8 mouse cellular contexts compared by ENCODE assay signal in the genomic region with DNA sequence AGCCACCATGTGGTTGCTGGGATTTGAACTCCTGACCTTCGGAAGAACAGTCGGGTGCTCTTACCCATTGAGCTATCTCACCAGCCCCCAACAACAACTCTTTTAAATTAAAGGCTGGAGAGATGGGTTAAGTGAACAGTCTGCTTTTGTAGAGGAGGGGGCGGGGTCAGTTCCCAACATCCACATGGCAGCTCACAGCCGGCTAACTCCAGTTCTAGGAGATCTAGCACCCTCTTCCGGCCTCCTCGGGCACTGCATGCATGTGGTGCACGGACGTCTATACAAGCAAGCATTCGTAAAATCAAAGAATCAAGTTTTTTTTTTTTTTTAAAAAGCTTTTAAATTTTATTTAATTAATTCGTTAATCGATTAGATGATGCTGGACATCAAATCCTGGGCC. TPM values are rescaled to one million over a fixed set of nuclear protein-coding genes. Genes with fewer than 3 reads are reported as not detected.
DNase-seq lines count a peak whose midpoint lies in the region; TF ChIP-seq lines count a peak whose summit lies in the region.
"Had no signal": no experiment of that assay in that cellular context is flagged by ENCODE, and none has a peak within 500 bp of the region (broad histone marks: within the 10 kb centered on the region; RNA-seq: fewer than 3 reads in every experiment).

No protein-coding gene starts in this region.

- DNase-seq in A20 (ENCODE audit: low read depth, low spot score), result peak; percentile 68
- peak; percentile 57 to 63 for DNase-seq in CD8-positive naive resting alpha-beta T cell, adult 2 months (ENCODE audit: low read depth in 2 of 2, low spot score in 2 of 2)
- peak; percentile 15 for DNase-seq in c-Kit-negative CD71-positive TER-119-positive erythroid progenitor cells, embryonic 14.5 days (ENCODE audit: low read depth, low spot score)
- peak; percentile 57 to 66 for DNase-seq in frontal cortex, postnatal 25 days (ENCODE audit: low spot score in 2 of 2)
- peak; percentile 78 for DNase-seq in layer of hippocampus, adult 11-12 months (ENCODE audit: low spot score)
- peak; percentile 76 for DNase-seq in lung, postnatal 25 days (ENCODE audit: low spot score)
- peak; percentile 11 to 60 for DNase-seq in spleen, adult 2 months (ENCODE audit: low read depth in 1 of 2, low spot score in 2 of 2)

- H3K27me3 ChIP-seq in spleen, adult 2 months (ENCODE audit: control insufficient read depth, insufficient read depth, low read length), result peaks cover 15% of the 10 kb centered on the region

- H3K27ac ChIP-seq in spleen, adult 2 months (ENCODE audit: insufficient read depth, low read length), result no peak overlapping the region
- H3K27ac ChIP-seq: limb, embryonic 15.5 days had no signal

- 26% methylated on average over 11 of the region's 11 CpGs for WGBS in spleen, adult 2 months

- TF ChIP-seq POLR2A in spleen, adult 2 months (IDR thresholded peaks at IDR 0.05; ENCODE audit: low read depth, low read length), result no peak

- peaks cover 3% of the 10 kb centered on the region; the same call in 1 of the 2 replicates for H3K4me1 ChIP-seq in spleen, adult 2 months (ENCODE audit: control insufficient read depth, insufficient read depth, insufficient read length)

- H3K4me3 ChIP-seq in spleen, adult 2 months (ENCODE audit: extremely low read depth, insufficient read depth, insufficient read length), result no peak overlapping the region
- H3K4me3 ChIP-seq: limb, embryonic 15.5 days had no signal

- no peaks in the 10 kb centered on the region for H3K36me3 ChIP-seq in spleen, adult 2 months (ENCODE audit: control insufficient read depth, insufficient read depth, low read length)
- H3K36me3 ChIP-seq: limb, embryonic 15.5 days had no signal

- peak; percentile 45; the same call in 1 of the 2 replicates for TF ChIP-seq CTCF in spleen, adult 2 months (IDR thresholded peaks at IDR 0.05; ENCODE audit: extremely low read depth, insufficient read depth, insufficient read length, insufficient replicate concordance)

RNA-seq across cellular contexts. Expression of a gene that starts 2.9 kb away (rescaled TPM):
- polyA plus RNA-seq in spleen, adult 2 months (2012; rRNA removed), result 0.37 and 1.2 TPM in 2 replicates

RNA-seq across cellular contexts. Expression of a gene that starts 32.3 kb away (rescaled TPM):
- polyA plus RNA-seq in spleen, adult 2 months (2012; rRNA removed), result 1.7 and 2.2 TPM in 2 replicates

RNA-seq across cellular contexts. Expression of a gene that starts 43.1 kb away (rescaled TPM):
- polyA plus RNA-seq in spleen, adult 2 months (2012; rRNA removed), result 50.0 and 50.1 TPM in 2 replicates

RNA-seq across cellular contexts. Expression of a gene that starts 45.0 kb away (rescaled TPM):
- 2.2 and 2.5 TPM in 2 replicates for polyA plus RNA-seq in spleen, adult 2 months (2012; rRNA removed)

Comparison
In these comparisons a context has a peak if more than half of its experiments do, and no peak if none do; other contexts are left out.
1. DNase-seq: peak in every context shown above with its lines; median percentile 78 in layer of hippocampus, adult 11-12 months; 76 in lung, postnatal 25 days; 68 in A20; 62 in frontal cortex, postnatal 25 days; 60 in CD8-positive naive resting alpha-beta T cell, adult 2 months; 36 in spleen, adult 2 months; 15 in c-Kit-negative CD71-positive TER-119-positive erythroid progenitor cells, embryonic 14.5 days.